Mouse (Mus musculus): ENCODE measurements at regions not wholly inside any gene's neighbourhood (a gene's known extent, or its start where the extent isn't known, plus 50 kb on each side); places are given as distances from the start of the nearest gene placed in this dataset.

- Histone ChIP-seq H3K27ac (replicated peaks) (no peak overlapping the region), H3K4me2 (no peak overlapping the region), H3K4me1 (replicated peaks) (no peaks in the 10 kb centered on the region), H3K9ac (no peak overlapping the region), H3K27me3 (no peaks in the 10 kb centered on the region), H3K4me3 (no peak overlapping the region), H3K9me3 (no peaks in the 10 kb centered on the region), H3K36me3 (no peaks in the 10 kb centered on the region)
- WGBS, result 66% methylated on average over 4 of the region's 4 CpGs
- no peak for ATAC-seq (ENCODE audit: low FRiP score, low read depth)
Measured at GRCm38 (mm10) chr11:45265989-45266302, 585.9 kb upstream of the Clint1 start.

DNA sequence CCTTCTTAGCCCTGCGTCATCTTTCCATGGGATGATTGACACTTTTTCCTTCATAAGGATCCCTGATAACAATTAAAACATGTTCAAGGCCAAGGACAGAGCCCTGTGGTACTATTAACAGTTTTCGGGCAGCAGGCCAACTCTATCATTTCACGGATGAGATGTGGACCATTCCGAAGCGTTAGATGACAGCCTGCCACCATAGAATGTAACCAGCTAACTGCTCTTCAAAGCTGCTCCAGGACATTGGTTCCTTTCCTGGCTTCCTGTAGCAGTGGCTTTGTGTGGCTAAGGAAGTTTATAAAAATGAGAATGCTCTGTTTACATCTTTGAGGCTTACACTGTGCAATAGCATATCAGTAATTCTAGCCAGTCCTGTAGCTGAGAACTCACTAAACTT, 582.6 kb upstream of the Clint1 start:
- Histone ChIP-seq H3K36me3 (no peaks in the 10 kb centered on the region), H3K9me3 (no peaks in the 10 kb centered on the region), H3K4me2 (no peak overlapping the region), H3K4me3 (no peak overlapping the region), H3K9ac (no peak overlapping the region), H3K4me1 (replicated peaks) (0 out of 2 replicates have a peak, but pooled peaks cover 4% of the 10 kb centered on the region), H3K27me3 (no peaks in the 10 kb centered on the region), H3K27ac (replicated peaks) (no peak overlapping the region)
- ATAC-seq (ENCODE audit: low FRiP score, low read depth), result no peak
- WGBS, result 66% methylated on average over 5 of the region's 5 CpGs

DNA sequence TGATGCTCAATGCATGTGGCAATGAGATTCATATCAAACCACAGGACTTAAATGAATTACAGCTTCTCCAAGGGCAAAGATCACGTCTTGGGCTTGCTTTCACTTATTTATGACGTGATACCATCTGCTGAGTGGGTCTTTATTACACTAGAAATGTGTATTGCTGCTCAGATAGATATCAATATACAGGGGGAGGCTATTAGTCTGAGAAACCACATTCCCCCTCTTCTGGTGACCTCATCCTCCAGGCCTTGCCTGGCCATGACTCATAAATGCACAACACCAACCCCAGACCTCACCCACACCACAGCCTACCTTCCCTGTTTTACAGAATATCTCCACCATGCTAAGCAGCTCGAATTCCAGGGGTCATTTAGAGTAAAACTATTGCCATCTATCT, 580.6 kb upstream of the Clint1 start:
- no peak overlapping the region for H3K4me2 ChIP-seq
- H3K9me3 ChIP-seq, result no peaks in the 10 kb centered on the region
- H3K4me3 ChIP-seq, result no peak overlapping the region
- H3K27me3 ChIP-seq, result no peaks in the 10 kb centered on the region
- no peak for ATAC-seq (ENCODE audit: low FRiP score, low read depth)
- 0 out of 2 replicates have a peak, but pooled peaks cover 7% of the 10 kb centered on the region for H3K4me1 ChIP-seq (replicated peaks)
- no peak overlapping the region for H3K27ac ChIP-seq (replicated peaks)
- no peak overlapping the region for H3K9ac ChIP-seq
- WGBS, result 57% methylated on average over 3 of the region's 3 CpGs
- H3K36me3 ChIP-seq, result no peaks in the 10 kb centered on the region

GRCm38 (mm10) chr11:45274446-45275119, 577.3 kb upstream of the Clint1 start:
- Histone ChIP-seq H3K4me2 (no peak overlapping the region), H3K9ac (no peak overlapping the region), H3K36me3 (no peaks in the 10 kb centered on the region), H3K27ac (replicated peaks) (0 out of 2 replicates have a peak overlapping the region, but pooled peaks have one; percentile 31), H3K9me3 (no peaks in the 10 kb centered on the region), H3K27me3 (no peaks in the 10 kb centered on the region), H3K4me3 (no peak overlapping the region), H3K4me1 (replicated peaks) (0 out of 2 replicates have a peak, but pooled peaks cover 7% of the 10 kb centered on the region)
- 70% methylated on average over 10 of the region's 10 CpGs for WGBS
- peak; percentile 27; the same call in 1 of the 2 replicates for ATAC-seq (ENCODE audit: low FRiP score, low read depth)

- Histone ChIP-seq H3K4me3 (no peak overlapping the region), H3K27me3 (no peaks in the 10 kb centered on the region), H3K9ac (no peak overlapping the region), H3K36me3 (no peaks in the 10 kb centered on the region), H3K4me1 (replicated peaks) (0 out of 2 replicates have a peak, but pooled peaks cover 7% of the 10 kb centered on the region), H3K27ac (replicated peaks) (no peak overlapping the region), H3K4me2 (no peak overlapping the region), H3K9me3 (no peaks in the 10 kb centered on the region)
- no peak for ATAC-seq (ENCODE audit: low FRiP score, low read depth)
- WGBS, result 57% methylated on average over 3 of the region's 3 CpGs
Measured at GRCm38 (mm10) chr11:45275170-45275569, 576.7 kb upstream of the Clint1 start.

DNA sequence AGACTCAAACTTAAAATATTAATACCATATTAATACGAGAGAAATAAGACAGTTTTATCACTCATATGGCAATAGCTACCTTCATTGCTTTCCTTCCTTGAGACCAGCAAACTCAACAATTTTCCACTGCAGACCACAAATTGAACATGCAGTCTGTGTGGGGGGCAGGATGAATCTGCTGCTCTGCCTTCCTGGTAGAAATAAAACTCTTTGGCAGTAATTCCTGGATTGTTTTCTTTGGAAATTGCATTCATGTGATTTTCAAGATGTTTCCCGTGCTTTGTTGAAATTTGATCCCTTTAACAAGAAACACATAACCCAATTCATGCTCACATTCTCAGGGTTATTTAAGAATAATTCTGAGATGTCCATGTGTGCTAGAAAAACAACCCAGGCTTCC, 555.1 kb upstream of the Clint1 start:
- Histone ChIP-seq H3K36me3 (no peaks in the 10 kb centered on the region), H3K27me3 (no peaks in the 10 kb centered on the region), H3K27ac (replicated peaks) (no peak overlapping the region), H3K9me3 (no peaks in the 10 kb centered on the region), H3K9ac (no peak overlapping the region), H3K4me2 (no peak overlapping the region), H3K4me1 (replicated peaks) (no peaks in the 10 kb centered on the region), H3K4me3 (no peak overlapping the region)
- 84% methylated on average over 2 of the region's 2 CpGs for WGBS
- no peak for ATAC-seq (ENCODE audit: low FRiP score, low read depth)

GRCm38 (mm10) chr11:45311934-45312333, 539.9 kb upstream of the Clint1 start:
- Histone ChIP-seq H3K9ac (no peak overlapping the region), H3K4me2 (no peak overlapping the region), H3K36me3 (no peaks in the 10 kb centered on the region), H3K27ac (replicated peaks) (no peak overlapping the region), H3K4me1 (replicated peaks) (no peaks in the 10 kb centered on the region), H3K4me3 (no peak overlapping the region), H3K9me3 (no peaks in the 10 kb centered on the region), H3K27me3 (no peaks in the 10 kb centered on the region)
- WGBS, result 88% methylated on average over 6 of the region's 6 CpGs
- ATAC-seq (ENCODE audit: low FRiP score, low read depth), result no peak

DNA sequence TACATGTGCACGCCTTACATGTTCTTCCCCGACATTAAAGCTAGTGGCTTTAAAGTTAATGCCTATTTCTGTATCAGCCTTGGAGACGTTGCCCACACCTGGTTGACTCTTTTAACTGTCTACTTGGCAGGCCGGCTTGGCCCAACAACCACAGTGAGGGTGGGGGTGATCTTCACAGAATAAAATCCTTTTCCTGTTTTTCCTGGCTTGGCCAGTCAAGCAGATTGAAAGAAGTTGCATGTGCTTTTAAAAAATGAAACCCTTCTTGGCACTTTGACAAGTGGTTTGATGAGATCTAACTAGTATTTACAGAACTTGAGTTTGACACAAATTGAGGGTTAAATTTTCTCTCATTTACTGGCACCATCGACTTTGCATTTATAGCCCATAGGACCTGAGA, 528.1 kb upstream of the Clint1 start:
- Histone ChIP-seq H3K4me1 (replicated peaks) (no peaks in the 10 kb centered on the region), H3K4me3 (no peak overlapping the region), H3K27me3 (no peaks in the 10 kb centered on the region), H3K36me3 (no peaks in the 10 kb centered on the region), H3K9ac (no peak overlapping the region), H3K9me3 (no peaks in the 10 kb centered on the region), H3K4me2 (no peak overlapping the region), H3K27ac (replicated peaks) (no peak overlapping the region)
- no peak for ATAC-seq (ENCODE audit: low FRiP score, low read depth)
- WGBS, result 88% methylated on average over 5 of the region's 5 CpGs

- no peak overlapping the region for H3K27ac ChIP-seq (replicated peaks)
- no peak overlapping the region for H3K4me3 ChIP-seq
- ATAC-seq (ENCODE audit: low FRiP score, low read depth), result no peak
- H3K4me1 ChIP-seq (replicated peaks), result no peaks in the 10 kb centered on the region
- no peaks in the 10 kb centered on the region for H3K9me3 ChIP-seq
- no peaks in the 10 kb centered on the region for H3K36me3 ChIP-seq
- H3K27me3 ChIP-seq, result no peaks in the 10 kb centered on the region
- H3K4me2 ChIP-seq, result no peak overlapping the region
- WGBS, result 80% methylated on average over 2 of the region's 2 CpGs
- H3K9ac ChIP-seq, result no peak overlapping the region
Measured at GRCm38 (mm10) chr11:45330319-45330718, 521.5 kb upstream of the Clint1 start.

GRCm38 (mm10) chr11:45333756-45334155, 518.1 kb upstream of the Clint1 start:
- H3K4me3 ChIP-seq, result no peak overlapping the region
- no peak overlapping the region for H3K9ac ChIP-seq
- no peaks in the 10 kb centered on the region for H3K36me3 ChIP-seq
- H3K27me3 ChIP-seq, result no peaks in the 10 kb centered on the region
- H3K27ac ChIP-seq (replicated peaks), result no peak overlapping the region
- H3K9me3 ChIP-seq, result no peaks in the 10 kb centered on the region
- no peak overlapping the region for H3K4me2 ChIP-seq
- no peaks in the 10 kb centered on the region for H3K4me1 ChIP-seq (replicated peaks)
- WGBS, result 66% methylated on average over 3 of the region's 3 CpGs
- ATAC-seq (ENCODE audit: low FRiP score, low read depth), result no peak

- Histone ChIP-seq H3K4me2 (no peak overlapping the region), H3K4me1 (replicated peaks) (no peaks in the 10 kb centered on the region), H3K27me3 (no peaks in the 10 kb centered on the region), H3K27ac (replicated peaks) (no peak overlapping the region), H3K9me3 (no peaks in the 10 kb centered on the region), H3K36me3 (no peaks in the 10 kb centered on the region), H3K4me3 (no peak overlapping the region), H3K9ac (no peak overlapping the region)
- no peak for ATAC-seq (ENCODE audit: low FRiP score, low read depth)
Measured at GRCm38 (mm10) chr11:45349331-45349730, 502.5 kb upstream of the Clint1 start.

GRCm38 (mm10) chr11:45365343-45365742, 486.5 kb upstream of the Clint1 start:
- Histone ChIP-seq H3K9ac (no peak overlapping the region), H3K4me1 (replicated peaks) (no peaks in the 10 kb centered on the region), H3K4me3 (no peak overlapping the region), H3K4me2 (no peak overlapping the region), H3K27me3 (no peaks in the 10 kb centered on the region), H3K36me3 (no peaks in the 10 kb centered on the region), H3K9me3 (no peaks in the 10 kb centered on the region), H3K27ac (replicated peaks) (no peak overlapping the region)
- no peak for ATAC-seq (ENCODE audit: low FRiP score, low read depth)
- WGBS, result 90% methylated on average over 3 of the region's 3 CpGs

All from hindbrain, embryonic 15.5 days (tissue).